Mouse (Mus musculus): ENCODE results near the gene Gm11077.

The Gm11077 gene

DNA sequence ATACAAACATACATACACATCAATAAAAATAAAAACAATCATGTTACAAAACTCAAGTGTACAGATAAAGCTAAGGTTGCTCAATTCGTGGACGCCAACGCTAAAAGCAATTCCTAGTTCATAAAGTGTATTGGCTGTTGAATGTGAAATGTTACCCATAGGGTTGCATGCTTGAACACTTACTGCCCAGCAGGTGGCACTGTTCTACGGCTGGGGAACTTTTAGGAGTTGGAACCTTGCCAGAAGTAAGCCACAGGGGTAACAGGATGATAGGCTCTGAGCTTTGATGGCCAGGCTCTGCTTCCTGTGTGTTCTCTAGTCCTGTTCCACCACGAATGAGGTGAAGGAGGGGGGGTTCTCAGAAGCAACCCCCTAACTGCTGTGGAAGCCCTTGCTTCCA, at the start of gene Gm11077:
Gene Gm11077, plus strand, starts transcription at position 13 of the 400 bp plus-strand sequence.
- DNase-seq: no peak

GRCm38 (mm10) chr6:140680713-140681112, 48.4 kb upstream of the Gm11077 start:
- no peak for DNase-seq

DNA sequence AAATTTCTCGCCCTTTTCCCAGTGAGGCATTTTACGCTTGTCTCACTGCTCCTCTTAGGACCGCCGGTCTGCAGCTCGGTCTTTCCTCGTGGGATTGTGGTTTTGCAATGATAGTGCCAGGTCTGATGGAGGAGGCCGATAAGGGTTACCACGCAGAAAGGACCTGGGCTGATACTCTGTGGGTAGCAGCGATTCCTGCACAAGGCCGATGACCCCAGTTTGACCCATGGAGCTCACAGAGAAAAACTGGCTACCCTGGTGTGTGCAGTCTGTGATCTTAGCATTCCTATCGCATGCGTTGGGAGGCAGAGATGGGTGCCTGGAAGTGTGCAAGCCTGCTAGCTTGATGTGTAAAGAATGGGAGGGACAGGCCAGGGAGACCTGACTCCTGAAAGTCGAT, 46.3 kb upstream of the Gm11077 start:
- no peak for DNase-seq

- DNase-seq: no peak
Measured at GRCm38 (mm10) chr6:140684403-140684802, 44.7 kb upstream of the Gm11077 start.

GRCm38 (mm10) chr6:140689617-140690404, 39.3 kb upstream of the Gm11077 start:
- DNase-seq: no peak

DNA sequence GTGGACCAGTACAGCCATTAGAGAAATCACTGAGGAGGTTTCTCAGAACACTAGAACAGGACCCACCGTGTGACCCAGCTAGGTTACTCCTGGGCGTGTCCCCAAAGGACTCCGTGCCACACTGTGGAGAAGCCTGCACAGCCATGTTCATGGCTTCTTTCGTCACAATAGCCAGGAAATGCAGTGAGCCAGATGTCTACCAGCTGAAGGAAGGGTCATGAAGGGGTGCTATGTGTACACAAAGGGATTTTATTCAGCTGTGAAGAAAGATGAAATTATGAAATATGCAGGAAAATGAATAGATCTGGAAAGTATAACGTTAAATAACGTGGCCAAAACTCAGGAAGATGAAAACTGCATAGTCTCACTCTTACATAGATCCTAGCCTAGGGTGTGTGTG, 36.9 kb upstream of the Gm11077 start:
- DNase-seq: no peak

- no peak for DNase-seq
Measured at GRCm38 (mm10) chr6:140696192-140696879, 32.7 kb upstream of the Gm11077 start.

DNA sequence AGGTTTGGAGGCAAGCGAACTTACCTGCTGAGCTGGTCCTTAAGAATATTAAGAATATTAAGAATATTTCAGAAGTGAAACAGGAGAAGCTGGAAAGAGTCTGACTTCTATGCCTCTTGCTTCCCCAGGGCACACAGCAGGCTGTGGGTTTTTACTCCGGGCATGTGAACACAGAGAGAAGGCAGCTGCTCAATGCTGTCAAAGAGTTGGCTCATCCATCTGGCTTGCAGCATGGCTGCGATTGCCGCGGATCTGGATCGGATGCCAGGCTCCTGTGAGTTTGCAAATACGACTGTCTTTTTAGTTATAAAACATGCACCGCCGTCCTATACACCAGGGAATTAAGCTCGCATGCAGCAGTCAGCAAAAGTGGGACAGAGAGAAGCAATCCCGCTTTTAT, 31.1 kb upstream of the Gm11077 start:
- peak; percentile 19 to 72 for DNase-seq

DNA sequence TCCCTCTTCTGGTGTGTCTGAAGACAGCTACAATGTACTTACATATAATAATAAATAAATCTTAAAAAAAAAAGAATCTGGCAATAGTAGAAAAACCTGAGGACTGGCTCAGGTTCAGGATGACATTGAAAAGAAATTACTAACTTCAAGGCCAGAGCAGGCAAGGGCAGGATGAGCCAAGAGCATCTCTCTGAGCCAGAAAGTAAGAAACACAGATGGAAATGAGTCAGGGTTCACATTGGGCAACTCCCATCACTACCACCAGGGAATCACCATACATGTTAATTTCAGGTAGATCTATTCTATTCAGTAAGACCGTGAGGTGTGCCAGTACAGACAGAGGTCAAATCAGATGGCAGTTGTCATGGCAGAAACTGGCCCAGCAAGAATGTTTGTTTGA, 30.5 kb upstream of the Gm11077 start:
- no peak for DNase-seq

- no peak for DNase-seq
Measured at GRCm38 (mm10) chr6:140701259-140701658, 27.8 kb upstream of the Gm11077 start.

DNA sequence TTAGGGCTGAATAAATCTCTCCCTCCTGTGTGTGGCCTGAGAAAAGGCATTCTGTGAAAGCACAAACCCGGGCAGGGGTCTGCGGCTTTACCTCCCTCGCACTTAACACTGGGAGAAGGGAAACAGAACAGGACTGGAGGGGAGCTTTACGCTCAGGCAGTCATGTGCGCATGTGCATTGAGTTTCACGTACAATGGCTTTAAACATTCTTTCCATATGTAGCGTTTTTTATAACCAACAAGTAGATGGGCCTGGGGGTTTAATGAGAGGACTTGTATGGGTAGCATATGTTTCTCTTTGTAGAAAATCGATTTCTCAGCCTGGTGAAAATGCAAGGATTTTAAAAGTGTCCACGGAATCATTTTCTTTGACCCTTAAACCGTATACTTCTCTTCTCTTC, 24.0 kb upstream of the Gm11077 start:
- no peak for DNase-seq

- no peak for DNase-seq
Measured at GRCm38 (mm10) chr6:140706056-140706455, 23.0 kb upstream of the Gm11077 start.

GRCm38 (mm10) chr6:140708059-140708458, 21.0 kb upstream of the Gm11077 start:
- no peak for DNase-seq

- peak in 1 of 2 experiments; percentile 23 for DNase-seq
Measured at GRCm38 (mm10) chr6:140709415-140710107, 19.5 kb upstream of the Gm11077 start.

GRCm38 (mm10) chr6:140712754-140713153, 16.3 kb upstream of the Gm11077 start:
- DNase-seq: peak; percentile 54 to 74

DNA sequence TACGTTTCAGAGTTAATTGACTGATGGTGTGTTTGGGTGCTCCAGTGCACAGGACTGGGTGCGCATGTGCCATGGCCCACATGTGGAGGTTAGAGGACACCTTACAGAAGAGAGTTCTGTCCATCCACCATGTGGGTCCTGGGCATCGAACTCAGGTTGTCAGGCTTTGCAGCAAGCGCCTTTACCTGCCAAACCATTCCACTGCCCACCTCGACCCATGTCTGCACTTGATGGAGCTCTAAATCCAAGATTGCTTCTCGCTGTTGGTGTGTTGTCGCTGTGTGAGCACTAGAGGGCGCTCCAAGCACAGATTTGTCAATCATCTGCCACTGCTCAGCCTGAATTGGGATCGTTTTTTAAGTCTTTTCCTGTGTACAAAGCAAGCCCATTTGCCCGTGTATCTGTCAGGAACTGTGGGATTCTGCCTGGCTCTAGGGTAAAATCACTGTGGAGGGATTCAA, 14.1 kb upstream of the Gm11077 start:
- peak; percentile 61 to 81 for DNase-seq

DNA sequence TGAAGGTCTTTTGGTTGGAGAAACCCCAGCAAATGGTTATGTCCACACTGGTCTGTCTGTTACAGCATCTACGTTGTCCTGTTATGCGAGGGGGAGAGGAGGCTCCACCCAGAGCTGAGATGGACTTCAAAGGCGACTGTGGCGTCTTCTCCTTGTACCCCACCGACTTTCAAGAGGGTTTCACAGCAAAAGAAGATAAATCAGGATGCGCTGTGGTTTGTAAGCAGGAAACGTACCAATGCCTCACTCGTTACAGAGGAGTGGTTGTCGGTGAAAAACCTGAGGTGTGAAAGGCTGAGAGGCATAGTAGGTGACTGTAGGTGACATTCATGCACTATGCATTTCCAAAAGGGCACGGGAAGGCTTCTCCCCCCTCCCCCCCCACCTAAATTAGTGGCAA, 7.0 kb upstream of the Gm11077 start:
- no peak for DNase-seq

DNA sequence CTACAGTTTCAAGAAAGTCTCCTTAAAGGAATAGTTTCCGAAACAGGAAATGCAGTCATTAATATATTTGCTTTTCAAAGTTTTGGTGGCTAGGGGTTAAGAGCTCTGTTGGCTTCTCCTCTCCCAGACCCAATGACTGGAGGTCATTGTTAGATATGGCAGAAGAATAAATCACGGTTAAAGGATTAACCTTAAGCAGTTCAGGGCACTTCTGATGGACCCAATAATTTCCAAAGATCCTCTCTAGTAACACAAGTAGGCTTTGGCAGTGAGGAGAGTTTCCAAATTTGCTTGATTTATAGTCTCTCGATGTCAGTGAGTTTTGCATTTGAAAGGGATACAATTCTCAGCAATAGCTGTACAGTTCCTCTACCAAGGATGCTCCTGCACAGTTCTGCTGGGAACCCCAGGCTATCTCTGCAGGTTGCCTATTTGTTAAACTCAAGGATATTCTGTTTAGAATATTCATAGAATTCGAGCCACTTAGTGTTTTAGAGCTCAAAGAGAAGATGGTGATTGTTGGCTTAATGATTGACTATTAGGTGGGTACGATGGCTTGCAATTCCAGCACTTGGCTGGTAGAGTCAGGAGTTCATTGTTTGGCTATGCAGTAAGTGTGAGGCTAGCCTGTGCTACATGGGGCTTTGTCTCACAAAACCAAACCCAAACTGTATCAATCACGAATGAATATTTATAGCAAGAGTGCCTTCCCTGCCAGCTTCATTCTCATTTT, 1.8 kb downstream of the Gm11077 start:
- no peak for DNase-seq

DNA sequence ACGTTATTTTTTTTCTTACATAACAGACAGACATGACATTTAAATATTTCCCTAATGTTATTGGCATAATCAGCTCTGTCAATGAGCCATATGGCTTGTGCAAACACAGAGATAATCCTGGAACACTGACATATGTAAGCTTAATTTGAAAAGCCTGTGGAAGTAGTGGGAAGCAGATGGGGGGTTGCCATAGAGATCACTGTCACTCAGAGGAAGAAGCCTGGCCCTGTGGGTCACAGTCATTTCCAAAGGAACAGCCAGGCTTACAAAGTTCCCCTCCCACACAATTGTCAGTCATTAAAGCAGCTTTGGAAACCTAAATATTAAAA, 2.3 kb downstream of the Gm11077 start:
- no peak for DNase-seq

- no peak for DNase-seq
Measured at GRCm38 (mm10) chr6:140732971-140733640, 4.0 kb downstream of the Gm11077 start.

DNA sequence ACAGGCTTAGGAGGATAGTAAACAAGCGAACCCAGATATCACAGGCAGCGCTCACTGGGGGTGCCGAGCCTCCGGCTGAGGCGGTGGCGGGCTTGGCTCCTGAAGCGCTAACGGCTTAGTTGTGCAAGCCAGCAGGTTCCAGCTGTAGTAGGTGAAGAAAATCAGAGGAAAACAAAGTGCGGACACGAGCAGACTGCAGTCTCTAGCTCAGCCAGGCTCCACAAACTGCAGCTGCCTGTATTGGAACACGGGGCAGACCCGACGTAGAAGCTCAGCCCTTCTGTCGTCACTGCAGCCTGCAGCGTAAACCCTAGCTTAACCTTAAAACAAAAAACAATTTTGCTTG, 4.5 kb downstream of the Gm11077 start:
- peak in 1 of 2 experiments; percentile 38 for DNase-seq

GRCm38 (mm10) chr6:140745586-140745985, 16.5 kb downstream of the Gm11077 start:
- DNase-seq: no peak

DNA sequence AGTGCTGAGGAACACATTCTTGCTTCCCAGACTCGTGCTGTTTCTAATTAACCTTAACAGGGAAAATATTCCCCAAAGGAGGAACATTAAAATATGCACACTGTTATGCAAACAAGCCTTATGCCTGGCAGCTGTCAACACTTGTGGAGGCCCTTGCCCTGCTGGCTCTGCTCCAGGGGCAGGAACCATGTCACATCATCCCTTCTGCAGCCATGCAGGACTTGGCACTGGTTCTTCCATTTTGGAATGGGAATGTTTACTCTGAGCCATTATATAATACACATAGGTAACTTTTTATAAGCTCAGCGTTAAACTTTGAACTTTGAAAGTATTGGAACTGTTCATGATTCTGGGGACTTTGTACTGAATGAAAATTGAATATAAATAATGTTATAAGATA, 18.5 kb downstream of the Gm11077 start:
- DNase-seq: no peak

Data from lung, postnatal 4 days (tissue).